Mouse (Mus musculus) olfactory bulb, adult 2 months (tissue): ENCODE measurements around the gene Lyzl4. TPM values are rescaled to one million over a fixed set of nuclear protein-coding genes. Genes with fewer than 3 reads are reported as not detected.
"Not testable (repeated sequence)": the region's sequence is repeated elsewhere in the genome, so short reads cannot be mapped to it uniquely, and the experiment has no call there.

ENCODE experiments used
- H3K27ac ChIP-seq: fragments of 200-500 bp; 2 replicates; pipeline ENCODE4 v1.5.1; 2012; ENCODE audit warnings: low read depth, low read length; ENCODE audit not compliant: insufficient read depth
- H3K4me1 ChIP-seq: fragments of 200-500 bp; 2 replicates; pipeline ENCODE4 v1.6.1; 2012; ENCODE audit warnings: low read length; ENCODE audit not compliant: control insufficient read depth, insufficient read depth
- H3K4me3 ChIP-seq: fragments of 200-500 bp; 2 replicates; pipeline ENCODE4 v1.5.1; 2012; ENCODE audit warnings: mild to moderate bottlenecking, low read depth, low read length, moderate library complexity; ENCODE audit not compliant: insufficient read depth
- CTCF ChIP-seq: fragments of 200-500 bp; IDR thresholded peaks from 2 replicates; pipeline ENCODE4 v1.5.1; 2012; ENCODE audit warnings: low read depth, mild to moderate bottlenecking, low read length, moderate library complexity; ENCODE audit not compliant: insufficient read depth
- POLR2A ChIP-seq: fragments of 200-500 bp; IDR thresholded peaks from 2 replicates; pipeline ENCODE4 v1.6.1; 2012; ENCODE audit warnings: mild to moderate bottlenecking, low read depth, low read length, moderate library complexity; ENCODE audit not compliant: insufficient read depth
- WGBS: fragments of 180-500 bp; shearing (Covaris S2); methylation state at CpG from one replicate; pipeline ENCODE4 v1.1.7; 2018; 5-methylcytosine and 5-hydroxymethylcytosine counted together
- polyA plus RNA-seq: library from polyadenylated mRNA; stranded (reverse); fragments of >200 nt; gene quantifications from 2 replicates; pipeline ENCODE4 v1.2.4, GENCODE M21; 2012; ENCODE audit warnings: low replicate concordance; ENCODE audit not compliant: missing spikeins, insufficient read depth, insufficient read length

Lyzl4 gene
- polyA plus RNA-seq, 1 experiment: not detected

- no peak overlapping the region for H3K4me3 ChIP-seq
- no peak for TF ChIP-seq CTCF
- TF ChIP-seq POLR2A: no peak
- no peak overlapping the region for H3K27ac ChIP-seq
- WGBS: 33% methylated on average over 13 of the region's 13 CpGs
- peaks cover 11% of the 10 kb centered on the region; the same call in 1 of the 2 replicates for H3K4me1 ChIP-seq
These were observed 41.6 kb downstream of the Lyzl4 start for GRCm38 (mm10) chr9:121600201-121600860.

GRCm38 (mm10) chr9:121599551-121599950 lies 42.3 kb downstream of the Lyzl4 start:
- Histone ChIP-seq H3K4me1 (peaks cover 11% of the 10 kb centered on the region; the same call in 1 of the 2 replicates), H3K4me3 (no peak overlapping the region), H3K27ac (no peak overlapping the region)
- no peak for TF ChIP-seq POLR2A
- 77% methylated on average over 6 of the region's 6 CpGs for WGBS

DNA sequence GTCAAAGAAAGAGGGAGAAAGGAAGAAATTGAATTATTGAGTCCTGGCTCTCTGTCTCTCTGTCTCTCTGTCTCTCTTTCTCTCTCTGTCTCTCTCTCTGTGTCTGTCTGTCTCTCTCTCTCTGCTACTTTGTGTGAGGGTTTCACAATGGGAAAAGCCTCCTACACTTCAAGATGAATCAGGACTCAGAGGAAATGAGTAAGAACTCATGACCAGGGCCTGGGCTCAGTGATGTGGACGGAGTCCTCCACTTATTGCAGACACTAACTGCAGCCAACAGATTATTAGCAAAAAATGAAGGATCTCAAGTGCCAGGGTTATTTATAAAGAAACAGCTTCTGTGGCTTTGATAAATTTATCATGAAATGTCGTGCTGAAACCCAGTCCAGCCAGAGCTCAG lies 43.8 kb downstream of the Lyzl4 start:
- WGBS: 76% methylated on average over 2 of the region's 2 CpGs
- H3K4me3 ChIP-seq: no peak overlapping the region
- TF ChIP-seq POLR2A (no peak), CTCF (no peak)

DNA sequence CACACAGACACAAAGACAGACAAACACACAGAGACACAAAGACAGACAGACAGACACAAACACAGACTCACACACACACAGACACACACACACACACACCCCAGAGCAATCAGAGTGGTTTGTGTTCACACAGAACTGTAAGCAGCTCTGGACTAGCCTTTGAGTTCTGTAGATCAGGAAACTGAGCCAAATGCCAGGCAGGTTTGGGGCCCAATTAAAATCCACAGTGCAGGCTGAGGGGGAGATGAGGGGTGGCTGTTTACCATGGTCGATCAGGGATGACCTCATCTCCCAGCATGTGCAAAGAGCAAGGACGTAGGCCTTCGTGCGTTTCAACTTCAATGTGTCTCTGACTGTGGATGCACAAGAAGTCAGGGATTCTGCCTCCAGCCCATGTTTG lies 47.1 kb downstream of the Lyzl4 start:
- Histone ChIP-seq H3K4me1 (peaks cover 10% of the 10 kb centered on the region), H3K4me3 (no peak overlapping the region), H3K27ac (no peak overlapping the region)
- WGBS: 54% methylated on average over 4 of the region's 4 CpGs
- TF ChIP-seq CTCF: no peak
- TF ChIP-seq POLR2A: no peak

More for the DNA sequence above, 43.8 kb downstream of the Lyzl4 start:
- H3K27ac ChIP-seq: no peak overlapping the region
- H3K4me1 ChIP-seq: peaks cover 13% of the 10 kb centered on the region

- peaks cover 10% of the 10 kb centered on the region for H3K4me1 ChIP-seq
- H3K4me3 ChIP-seq, H3K27ac ChIP-seq: not testable (repeated sequence)
- 94% methylated on average over 3 of the region's 3 CpGs for WGBS
These were observed 48.1 kb downstream of the Lyzl4 start for GRCm38 (mm10) chr9:121593768-121594167.

DNA sequence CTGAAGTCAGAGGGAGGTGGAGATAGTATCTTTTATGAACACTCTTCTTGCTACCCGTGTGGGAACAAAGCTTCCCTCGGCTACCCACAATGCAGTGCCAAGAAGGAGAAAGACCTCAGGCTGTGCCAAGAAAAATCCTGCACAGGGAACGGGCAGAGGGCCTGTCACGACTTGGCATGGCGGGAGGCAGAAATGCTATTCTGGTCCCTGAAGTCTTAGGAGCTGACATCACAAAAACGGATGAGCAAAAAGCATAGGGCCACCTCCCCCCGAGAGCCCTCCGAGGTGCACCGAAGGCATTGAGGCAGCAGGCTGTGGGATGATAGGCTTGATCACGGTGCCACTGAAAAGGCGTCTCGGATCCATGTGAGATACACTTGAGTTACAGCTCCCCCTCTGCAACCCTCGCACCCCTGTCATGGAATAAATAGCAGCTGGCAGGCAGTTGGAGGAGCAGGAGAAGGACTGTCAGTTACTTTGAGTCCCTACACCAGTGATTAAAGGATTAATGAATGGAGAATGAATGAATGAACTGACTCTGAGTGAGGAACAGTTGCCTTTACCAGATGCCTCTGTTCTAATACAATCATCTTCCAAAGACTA lies 48.8 kb downstream of the Lyzl4 start:
- 46% methylated on average over 13 of the region's 13 CpGs for WGBS
- TF ChIP-seq CTCF (no peak), POLR2A (no peak)
- no peak overlapping the region for H3K27ac ChIP-seq
- peaks cover 10% of the 10 kb centered on the region for H3K4me1 ChIP-seq
- H3K4me3 ChIP-seq: no peak overlapping the region

DNA sequence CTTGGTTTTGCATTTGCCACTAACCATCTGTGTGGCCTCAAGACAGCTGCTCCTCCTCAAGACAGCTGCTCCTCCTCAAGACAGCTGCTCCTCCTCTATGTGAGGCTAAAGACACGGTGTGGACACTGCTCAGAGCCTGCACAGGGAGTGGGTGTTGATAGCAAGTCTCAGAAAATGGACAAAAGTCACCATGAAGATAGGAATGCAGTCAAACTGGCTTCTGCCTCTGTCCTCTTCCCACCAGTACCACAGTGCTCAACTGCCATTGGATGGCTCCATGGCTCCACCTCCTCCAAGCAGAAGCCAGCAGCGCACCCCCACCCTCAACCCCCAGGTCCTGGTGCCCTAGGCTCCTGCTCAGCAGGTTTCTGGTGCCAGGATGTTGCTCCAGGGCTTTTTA lies 52.4 kb downstream of the Lyzl4 start:
- Histone ChIP-seq H3K27ac (no peak overlapping the region), H3K4me3 (no peak overlapping the region), H3K4me1 (peaks cover 10% of the 10 kb centered on the region)
- TF ChIP-seq POLR2A: no peak
- no peak for TF ChIP-seq CTCF
- 66% methylated on average over 2 of the region's 2 CpGs for WGBS

DNA sequence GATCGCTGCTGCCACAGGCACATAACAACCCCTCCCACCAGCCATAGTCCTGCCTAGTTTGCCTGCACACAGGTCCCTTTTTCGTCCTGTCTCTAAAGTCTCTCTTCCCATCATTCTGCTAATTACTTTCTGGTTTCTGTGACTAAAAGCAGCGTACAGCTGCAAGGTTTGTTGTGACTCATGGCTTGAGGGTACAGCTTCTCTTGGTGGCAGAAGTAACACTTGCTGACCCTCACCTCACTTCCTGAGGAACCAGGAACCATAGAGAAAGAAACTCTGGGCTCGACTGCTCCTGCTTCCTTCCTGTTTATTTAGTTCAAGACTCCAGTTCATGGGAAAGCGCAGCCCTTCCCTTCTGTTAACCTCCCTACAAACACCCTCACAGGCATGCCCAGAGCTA lies 67.5 kb downstream of the Lyzl4 start:
- 55% methylated on average over 5 of the region's 5 CpGs for WGBS
- Histone ChIP-seq H3K4me3 (no peak overlapping the region), H3K4me1 (peaks cover 6% of the 10 kb centered on the region; the same call in 1 of the 2 replicates), H3K27ac (no peak overlapping the region)
- TF ChIP-seq CTCF (no peak), POLR2A (no peak)

- TF ChIP-seq CTCF: no peak
- TF ChIP-seq POLR2A: no peak
- no peak overlapping the region for H3K4me3 ChIP-seq
- H3K4me1 ChIP-seq: no peaks in the 10 kb centered on the region
- WGBS: 66% methylated on average over 1 of the region's 1 CpGs
- no peak overlapping the region for H3K27ac ChIP-seq
These were observed 73.4 kb downstream of the Lyzl4 start for GRCm38 (mm10) chr9:121568451-121568850.

GRCm38 (mm10) chr9:121566387-121566786 lies 75.5 kb downstream of the Lyzl4 start:
- TF ChIP-seq POLR2A: no peak
- Histone ChIP-seq H3K4me3 (no peak overlapping the region), H3K27ac (no peak overlapping the region), H3K4me1 (no peaks in the 10 kb centered on the region)
- WGBS: 88% methylated on average over 7 of the region's 7 CpGs
